18 mouse cellular contexts compared by ENCODE assay signal in the genomic region with DNA sequence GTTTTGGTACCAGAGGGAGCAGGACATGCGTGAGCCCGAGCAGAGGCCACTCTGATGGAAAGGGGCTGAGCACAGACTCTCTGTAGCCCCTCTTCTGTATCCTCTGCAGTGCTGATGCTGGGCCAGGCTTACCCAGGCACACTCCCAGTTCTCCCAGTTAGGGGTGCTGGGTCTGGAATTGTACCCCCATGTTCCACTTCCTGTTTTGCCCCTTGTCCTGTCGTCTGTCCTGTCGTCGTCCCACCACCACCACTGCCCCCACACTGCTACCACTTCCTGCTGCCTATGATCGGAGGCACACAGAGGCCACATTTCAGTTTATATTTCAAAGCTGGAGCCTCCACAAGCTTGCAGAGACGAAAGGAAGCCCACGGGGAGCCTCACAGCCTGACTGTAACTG.
DNase-seq lines count a peak whose midpoint lies in the region; ATAC-seq lines count a peak whose summit lies in the region.
"Had no signal": no experiment of that assay in that cellular context is flagged by ENCODE, and none has a peak within 500 bp of the region (broad histone marks: within the 10 kb centered on the region; RNA-seq: fewer than 3 reads in every experiment).

No protein-coding gene starts in this region.

- H3K36me3 ChIP-seq in hindbrain, embryonic 16.5 days (ENCODE audit: control insufficient read depth, insufficient read depth, low read length), result no peaks in the 10 kb centered on the region
- no peaks in the 10 kb centered on the region for H3K36me3 ChIP-seq in hindbrain, embryonic 11.5 days (ENCODE audit: control insufficient read depth, insufficient read depth, low read length)
- H3K36me3 ChIP-seq in limb, embryonic 10.5 days, result no peaks in the 10 kb centered on the region
- H3K36me3 ChIP-seq: embryonic facial prominence, embryonic 15.5 days; forebrain, embryonic 10.5 days; heart, embryonic 10.5 days had no signal

- no peak for DNase-seq in hindbrain, embryonic 11.5 days (ENCODE audit: low spot score)
- peak; percentile 5 for DNase-seq in thymus, postnatal 0 days (ENCODE audit: low spot score)
- DNase-seq in thymus, postnatal 14 days, result no peak
- DNase-seq in limb, embryonic 10.5 days (ENCODE audit: low spot score), result no peak
- no peak for DNase-seq in lung, postnatal 14 days
- DNase-seq: adrenal gland, adult 2 months; adrenal gland, postnatal 25 days; embryo, embryonic 11 days; gastrocnemius, adult 2 months; gastrocnemius, postnatal 25 days; heart, adult 18-20 months; heart, postnatal 10 days had no signal

- H3K4me3 ChIP-seq in hindbrain, embryonic 16.5 days (ENCODE audit: low read length), result no peak overlapping the region
- H3K4me3 ChIP-seq in hindbrain, embryonic 11.5 days (ENCODE audit: low read depth, low read length), result no peak overlapping the region
- H3K4me3 ChIP-seq in limb, embryonic 10.5 days, result no peak overlapping the region
- H3K4me3 ChIP-seq: embryonic facial prominence, embryonic 15.5 days; erythroblast, embryonic 14.5 days; forebrain, embryonic 10.5 days; gastrocnemius, adult 2 months; heart, embryonic 10.5 days had no signal

- peak overlapping the region; percentile 17; the same call in 1 of the 2 replicates for H3K9ac ChIP-seq in hindbrain, embryonic 16.5 days (ENCODE audit: low read depth, low read length)
- H3K9ac ChIP-seq in hindbrain, embryonic 11.5 days (ENCODE audit: low read depth, low read length), result no peak overlapping the region
- H3K9ac ChIP-seq: embryonic facial prominence, embryonic 15.5 days had no signal

- no peaks in the 10 kb centered on the region for H3K9me3 ChIP-seq in hindbrain, embryonic 16.5 days (ENCODE audit: control insufficient read depth, low read length)
- no peaks in the 10 kb centered on the region for H3K9me3 ChIP-seq in hindbrain, embryonic 11.5 days (ENCODE audit: control insufficient read depth, low read length)
- no peaks in the 10 kb centered on the region for H3K9me3 ChIP-seq in limb, embryonic 10.5 days (replicated peaks)
- H3K9me3 ChIP-seq: embryonic facial prominence, embryonic 15.5 days; forebrain, embryonic 10.5 days; heart, embryonic 10.5 days had no signal

- peaks cover 28% of the 10 kb centered on the region for H3K4me1 ChIP-seq in hindbrain, embryonic 16.5 days (ENCODE audit: control insufficient read depth, insufficient read depth, low read depth, low read length)
- H3K4me1 ChIP-seq in hindbrain, embryonic 11.5 days (replicated peaks; ENCODE audit: control insufficient read depth, insufficient read depth, low read length), result peaks cover 11% of the 10 kb centered on the region
- peaks cover 36% of the 10 kb centered on the region for H3K4me1 ChIP-seq in limb, embryonic 10.5 days

- no peak overlapping the region for H3K4me2 ChIP-seq in hindbrain, embryonic 16.5 days (ENCODE audit: low read length)
- no peak overlapping the region for H3K4me2 ChIP-seq in hindbrain, embryonic 11.5 days (replicated peaks; ENCODE audit: low read depth, low read length)
- H3K4me2 ChIP-seq: embryonic facial prominence, embryonic 15.5 days had no signal

- ATAC-seq in hindbrain, embryonic 16.5 days, result no peak
- no peak for ATAC-seq in hindbrain, embryonic 11.5 days (ENCODE audit: low FRiP score)
- ATAC-seq: inflammation-experienced regulatory T-cells, adult 6 months had no signal

- WGBS in hindbrain, embryonic 16.5 days, result 61% methylated on average over 8 of the region's 8 CpGs
- WGBS in hindbrain, embryonic 11.5 days, result 70% methylated on average over 8 of the region's 8 CpGs
- WGBS in limb, embryonic 10.5 days, result 76% methylated on average over 8 of the region's 8 CpGs

- no peaks in the 10 kb centered on the region for H3K27me3 ChIP-seq in hindbrain, embryonic 16.5 days (replicated peaks; ENCODE audit: control insufficient read depth, insufficient read depth, low read length)
- no peaks in the 10 kb centered on the region for H3K27me3 ChIP-seq in hindbrain, embryonic 11.5 days (ENCODE audit: control insufficient read depth, insufficient read depth, low read length)
- peaks cover 8% of the 10 kb centered on the region; the same call in 1 of the 2 replicates for H3K27me3 ChIP-seq in limb, embryonic 10.5 days (ENCODE audit: low read depth, poor library complexity, severe bottlenecking)
- H3K27me3 ChIP-seq: embryonic facial prominence, embryonic 15.5 days had no signal

- H3K27ac ChIP-seq in hindbrain, embryonic 16.5 days (ENCODE audit: low read depth, low read length), result peak overlapping the region; percentile 17; the same call in 1 of the 2 replicates
- H3K27ac ChIP-seq in hindbrain, embryonic 11.5 days (ENCODE audit: low read depth, low read length), result no peak overlapping the region
- peak overlapping the region; percentile 0; the same call in 1 of the 2 replicates for H3K27ac ChIP-seq in limb, embryonic 10.5 days
- H3K27ac ChIP-seq: embryonic facial prominence, embryonic 15.5 days; gastrocnemius, adult 2 months; heart, embryonic 10.5 days had no signal
